Mouse (Mus musculus): ENCODE measurements at regions not wholly inside any gene's neighbourhood (a gene's known extent, or its start where the extent isn't known, plus 50 kb on each side); places are given as distances from the start of the nearest gene placed in this dataset.
"Not testable (repeated sequence)": the region's sequence is repeated elsewhere in the genome, so short reads cannot be mapped to it uniquely, and the experiment has no call there.

DNA sequence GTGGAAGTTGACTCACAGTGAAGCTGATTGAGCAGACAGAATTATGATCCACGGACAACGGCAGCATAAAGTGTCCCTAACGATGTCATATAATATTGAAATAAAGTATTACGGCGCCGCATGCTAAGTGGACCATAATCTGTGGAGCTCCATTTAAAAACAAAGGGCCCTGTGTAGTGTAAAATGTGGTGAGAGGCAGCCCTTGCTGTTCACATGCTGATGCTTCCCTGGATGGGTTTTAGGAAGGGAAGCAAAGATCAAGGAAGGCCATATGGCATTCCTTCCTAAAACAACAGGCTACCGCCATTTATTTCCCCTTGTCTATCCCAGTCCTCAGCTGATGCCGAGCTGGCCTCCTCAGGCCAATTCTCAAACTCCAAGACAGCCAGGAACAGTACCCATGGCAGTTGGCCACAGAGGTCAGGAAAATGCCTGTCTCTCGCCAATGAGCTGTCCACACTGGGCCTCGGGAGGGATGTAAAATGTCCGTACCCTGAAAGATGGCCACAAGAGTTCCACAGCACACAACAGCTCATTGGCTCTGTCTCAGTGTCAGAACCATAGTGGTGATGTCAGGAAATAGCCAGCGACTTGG lies 302.7 kb upstream of the Irx1 start:
- DNase-seq (ENCODE audit: low spot score in 2 of 2), result no peak

DNA sequence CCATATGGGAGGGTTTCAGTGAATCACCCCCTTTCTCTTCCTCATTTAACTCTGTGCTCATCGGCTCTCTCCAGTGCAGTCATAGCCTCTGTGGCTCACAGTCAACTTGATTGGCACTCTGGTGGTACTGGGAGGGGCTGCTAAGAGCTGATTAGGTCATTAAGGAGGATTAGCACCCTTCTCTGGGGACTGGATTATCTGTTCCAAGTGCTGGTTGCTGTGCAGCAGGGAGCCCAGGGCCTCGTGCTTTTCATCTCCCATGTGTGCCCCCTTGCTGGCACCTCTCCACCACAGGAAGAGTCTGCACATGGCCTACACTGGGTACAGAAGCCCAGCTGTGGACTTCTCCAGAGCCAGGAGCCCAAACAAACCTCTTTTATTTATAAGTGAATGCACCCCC lies 316.8 kb upstream of the Irx1 start:
- no peak for DNase-seq (ENCODE audit: low spot score in 2 of 2)

DNA sequence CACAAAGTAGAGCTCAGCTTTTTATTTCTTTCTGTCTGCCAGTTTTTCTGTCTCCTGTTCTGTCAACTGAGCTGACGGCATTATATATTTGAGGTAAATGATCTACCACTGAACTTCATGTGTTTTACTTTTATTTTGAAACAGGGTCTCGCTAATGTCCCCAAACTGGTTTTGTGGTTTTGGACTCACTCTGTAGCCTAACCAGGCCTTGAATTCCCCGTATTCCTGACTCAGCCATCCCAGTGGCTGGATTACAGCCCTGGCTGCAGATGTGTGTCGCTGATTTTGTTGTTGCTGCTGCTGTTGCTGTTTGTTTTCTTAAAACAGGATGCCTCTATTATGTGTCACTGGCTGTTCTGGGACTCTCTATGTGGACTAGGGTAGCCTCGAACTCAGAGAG lies 317.3 kb upstream of the Irx1 start:
- no peak for DNase-seq (ENCODE audit: low spot score in 2 of 2)

DNA sequence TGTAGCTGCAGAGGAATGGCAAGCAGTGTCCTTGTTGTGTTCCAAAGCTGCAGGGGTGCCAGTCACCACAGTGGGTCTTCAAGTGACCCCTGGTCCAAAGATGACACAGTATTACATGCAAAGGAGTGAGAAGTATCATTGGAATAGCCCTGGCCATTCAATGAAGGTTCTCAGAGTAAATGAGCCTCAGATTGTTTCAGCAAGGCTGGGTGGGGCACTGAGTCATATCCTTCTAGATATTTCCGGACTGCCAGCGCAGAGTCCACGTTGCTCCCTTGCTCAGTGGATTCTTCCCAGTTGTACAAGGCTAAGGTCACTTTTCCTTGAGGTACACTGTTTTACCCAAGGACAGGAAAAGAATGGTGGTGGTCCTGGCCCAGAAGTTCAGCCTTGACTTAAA lies 319.2 kb upstream of the Irx1 start:
- DNase-seq (ENCODE audit: low spot score in 2 of 2), result no peak

DNA sequence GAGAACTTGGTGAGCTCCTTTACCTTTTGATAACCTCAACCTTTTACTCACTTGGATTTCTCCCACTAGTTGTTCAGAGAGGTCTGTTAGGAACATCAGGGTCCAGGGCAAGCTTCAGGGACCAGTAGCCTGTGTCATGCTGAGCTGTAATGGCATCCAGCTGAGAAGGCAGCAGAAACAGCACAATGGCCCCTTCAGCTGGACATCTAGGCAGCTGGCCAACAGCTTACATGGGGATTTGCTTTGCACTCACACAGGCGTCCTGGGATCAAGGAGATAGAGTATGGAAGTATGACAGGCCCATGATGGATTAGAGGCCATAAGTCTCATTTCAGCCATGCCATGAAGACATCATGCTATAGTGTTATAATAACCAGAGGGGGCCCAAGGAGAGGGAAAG lies 320.2 kb upstream of the Irx1 start:
- no peak for DNase-seq (ENCODE audit: low spot score in 2 of 2)

DNA sequence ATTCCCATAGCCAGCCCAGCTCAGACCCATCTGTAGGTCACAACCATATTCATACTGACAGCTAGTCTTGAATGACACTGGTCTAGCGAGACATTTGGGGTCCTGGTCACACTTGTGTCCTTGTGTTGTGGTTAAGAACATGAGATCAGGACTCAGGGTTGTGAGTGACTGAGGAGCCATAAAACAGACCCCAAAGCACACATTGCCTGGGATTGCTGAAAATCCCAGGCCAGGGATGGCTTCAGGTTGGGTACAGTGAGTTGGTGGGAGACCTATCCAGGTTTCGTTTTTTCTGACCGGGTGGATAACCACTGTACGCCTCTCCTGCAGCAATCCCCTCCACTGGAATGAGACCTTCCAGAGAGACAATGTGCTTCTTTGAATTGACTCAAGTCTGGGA lies 322.8 kb upstream of the Irx1 start:
- DNase-seq (ENCODE audit: low spot score in 2 of 2), result no peak

DNA sequence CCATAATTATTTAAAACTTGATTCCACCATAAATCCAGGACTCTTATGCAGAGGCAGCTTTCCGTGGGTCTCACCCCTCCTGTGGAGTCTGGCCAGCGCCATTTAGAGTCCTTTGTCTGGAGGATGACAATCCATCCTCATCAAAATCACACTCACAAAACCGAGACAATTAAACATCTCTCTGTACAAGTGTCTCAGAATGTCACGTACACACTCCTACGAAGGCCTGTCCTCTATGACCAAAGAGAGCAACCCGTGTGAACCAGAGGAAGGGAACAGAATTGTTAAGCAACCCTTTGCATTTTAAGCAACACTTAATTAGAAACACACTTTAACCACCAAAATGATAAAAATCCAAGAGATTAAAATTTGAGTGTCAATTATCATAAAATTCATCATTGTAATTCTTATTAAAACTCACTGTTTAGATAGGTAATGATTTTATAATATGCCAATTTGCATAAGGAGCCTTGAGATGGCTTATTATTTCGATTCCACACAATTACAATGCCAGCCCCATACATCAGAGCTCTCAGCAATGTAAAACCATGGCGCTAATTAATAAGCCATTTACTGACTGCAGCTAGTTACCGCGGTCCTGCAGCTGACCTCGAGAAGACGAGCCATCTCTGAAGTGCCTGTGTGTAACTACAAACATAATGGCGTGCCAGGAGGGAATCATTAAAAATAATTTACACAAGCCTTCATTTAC lies 325.0 kb upstream of the Irx1 start:
- no peak for DNase-seq (ENCODE audit: low spot score in 2 of 2)

DNA sequence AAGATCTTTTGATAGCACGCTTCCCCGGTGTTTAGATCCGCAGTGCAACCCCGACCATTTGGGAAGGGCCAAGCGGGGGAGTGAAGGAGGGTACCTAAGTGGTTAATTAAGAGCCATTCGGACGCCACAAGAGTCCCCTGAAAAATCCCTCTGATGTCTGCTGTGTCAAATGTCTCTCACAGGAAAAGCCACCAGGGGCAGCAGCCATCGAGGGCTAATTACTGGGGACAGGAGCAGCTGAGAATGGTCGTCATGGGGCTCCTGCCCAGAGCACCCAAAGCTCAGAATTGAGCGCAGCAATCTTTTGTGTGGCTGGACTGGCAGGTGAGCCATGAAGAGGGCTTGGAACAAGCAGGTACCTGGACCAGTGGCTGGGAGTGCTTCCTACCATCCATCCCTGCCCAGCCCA lies 325.6 kb upstream of the Irx1 start:
- DNase-seq (ENCODE audit: low spot score in 2 of 2), result no peak

DNA sequence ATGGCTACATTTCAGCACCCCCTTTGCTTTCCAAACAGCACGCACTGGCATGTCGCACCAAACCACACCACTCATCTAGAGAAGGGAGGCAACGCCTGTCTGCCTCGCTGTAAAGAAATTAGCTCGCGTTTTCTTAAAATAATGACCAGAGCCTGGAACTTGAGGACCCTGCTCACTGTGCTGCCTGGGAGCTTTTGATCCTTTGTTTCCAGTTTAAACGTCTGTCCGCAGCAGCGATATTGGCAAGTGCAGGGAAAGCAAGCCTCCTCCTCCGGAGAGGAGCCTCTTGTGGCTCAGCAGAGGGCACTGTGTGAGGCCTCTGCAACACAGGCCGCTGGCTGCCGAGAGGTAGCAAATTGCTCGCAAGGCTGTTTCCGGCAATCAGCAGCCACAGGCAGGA lies 328.8 kb upstream of the Irx1 start:
- DNase-seq (ENCODE audit: low spot score in 2 of 2), result no peak

DNA sequence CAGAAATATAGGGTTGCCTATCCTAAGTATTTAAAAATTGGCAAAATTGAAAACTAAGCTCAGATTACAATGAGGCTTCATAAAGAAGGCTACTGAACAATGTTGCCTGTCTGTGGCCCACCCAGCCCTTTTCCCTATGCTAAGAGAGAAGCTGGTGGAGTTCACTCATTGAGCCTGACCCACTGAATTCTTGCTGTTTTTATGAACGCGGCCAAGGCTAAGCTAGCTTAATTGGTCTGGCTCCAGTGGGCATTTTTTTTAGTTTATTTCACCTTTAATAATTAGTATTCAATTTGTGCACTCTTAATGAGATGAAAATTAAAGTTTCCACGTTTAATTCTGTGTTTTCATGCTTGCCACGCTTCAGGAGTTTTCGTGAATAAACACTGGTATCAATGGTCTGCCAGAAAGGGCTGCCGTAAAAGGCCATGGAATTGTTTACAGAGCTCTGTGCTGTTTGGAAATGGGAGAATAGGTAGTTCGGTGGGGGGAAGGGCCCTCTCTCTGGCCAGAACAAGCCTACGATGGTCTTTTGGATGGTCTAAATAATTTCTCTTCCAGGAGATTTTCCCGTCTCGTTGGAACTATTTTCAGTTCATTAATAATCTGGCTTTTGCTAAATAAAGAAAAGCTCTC lies 329.7 kb upstream of the Irx1 start:
- DNase-seq (ENCODE audit: low spot score in 2 of 2), result no peak

DNA sequence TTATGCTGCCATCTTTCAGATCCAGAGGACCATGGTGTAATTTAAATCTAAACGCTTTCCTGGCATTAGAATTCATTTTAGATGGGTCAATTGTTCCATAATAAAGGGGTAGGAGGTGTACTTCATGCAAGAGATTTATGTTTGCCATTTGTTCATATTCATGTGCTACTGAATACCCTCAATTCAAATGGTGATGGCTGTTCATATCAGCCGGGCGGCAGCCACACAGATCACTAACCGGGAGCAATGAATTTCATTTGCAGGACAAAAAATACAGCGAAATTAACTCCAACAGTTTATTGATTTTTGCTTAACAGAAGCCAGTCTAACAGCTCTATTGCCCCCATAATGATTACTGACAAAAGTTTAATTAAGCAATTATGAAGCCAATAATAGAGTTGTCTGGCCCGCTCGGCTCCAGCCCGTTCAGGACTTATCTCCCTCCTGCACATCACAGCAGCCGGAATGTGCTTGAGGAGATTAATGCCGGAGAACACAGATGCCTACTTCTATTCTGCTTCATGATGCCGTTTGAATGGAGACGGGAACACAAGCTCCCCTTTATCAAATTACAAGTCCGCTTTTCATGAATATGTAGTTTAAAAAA lies 330.3 kb upstream of the Irx2 start:
- DNase-seq (ENCODE audit: low spot score in 2 of 2), result no peak

DNA sequence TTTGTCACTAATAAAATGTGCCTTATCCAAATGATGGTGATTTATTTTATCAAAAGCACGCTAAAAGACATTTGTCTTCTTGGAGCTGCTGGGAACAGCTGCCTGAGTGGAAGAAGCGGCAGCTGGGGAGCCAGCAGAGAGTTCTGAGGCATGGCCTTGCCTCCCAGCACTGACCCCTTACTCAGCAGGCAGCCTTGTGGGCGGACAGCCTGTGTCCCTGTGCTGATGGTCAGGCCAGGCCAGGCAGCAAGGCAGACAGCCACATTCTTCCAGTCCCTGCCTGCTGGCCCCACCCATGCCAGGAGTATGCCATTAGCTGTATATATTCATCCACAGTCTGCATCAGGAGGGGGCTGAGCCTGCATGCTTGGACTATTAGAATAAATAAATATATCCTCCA lies 329.0 kb upstream of the Irx2 start:
- DNase-seq (ENCODE audit: low spot score in 2 of 2), result no peak

DNA sequence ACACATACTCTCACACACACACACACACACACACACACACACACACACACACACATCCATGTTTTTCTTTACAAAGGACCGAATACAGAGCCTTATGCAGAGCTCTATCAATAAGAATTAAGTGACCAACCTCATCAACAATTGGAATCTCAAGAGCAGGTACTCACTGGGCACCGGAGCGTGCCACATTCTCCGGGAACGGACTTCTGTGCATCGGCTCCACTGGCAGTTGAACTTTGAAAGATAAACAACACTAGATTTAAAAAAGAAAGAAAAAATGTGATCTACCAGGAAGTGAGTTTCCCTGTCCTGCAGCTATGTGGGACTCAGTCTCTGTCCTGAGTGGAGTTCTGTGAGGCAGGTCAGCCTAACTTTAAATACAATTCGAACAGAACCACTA lies 327.5 kb upstream of the Irx2 start:
- DNase-seq (ENCODE audit: low spot score in 2 of 2), result no peak

DNA sequence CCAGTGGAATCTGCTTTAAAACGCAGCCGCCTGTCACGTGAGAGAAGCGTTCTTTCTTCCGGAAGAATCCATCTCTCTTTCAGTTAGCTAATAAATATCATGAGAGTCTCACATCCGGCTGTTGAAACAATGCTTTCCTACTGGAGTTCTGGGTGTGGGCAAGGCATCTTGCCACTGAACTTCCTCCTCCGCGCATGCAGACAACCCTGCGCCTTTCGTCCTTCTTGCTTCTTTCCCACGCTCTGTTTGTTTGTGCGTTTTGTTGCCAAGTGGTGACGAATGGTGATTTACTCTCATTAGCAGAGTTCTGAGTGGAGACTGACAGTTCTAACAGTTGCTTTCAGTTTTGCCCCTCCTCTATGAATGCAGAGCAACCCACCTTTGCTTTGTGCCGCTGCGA lies 326.8 kb upstream of the Irx2 start:
- no peak for DNase-seq (ENCODE audit: low spot score in 2 of 2)

DNA sequence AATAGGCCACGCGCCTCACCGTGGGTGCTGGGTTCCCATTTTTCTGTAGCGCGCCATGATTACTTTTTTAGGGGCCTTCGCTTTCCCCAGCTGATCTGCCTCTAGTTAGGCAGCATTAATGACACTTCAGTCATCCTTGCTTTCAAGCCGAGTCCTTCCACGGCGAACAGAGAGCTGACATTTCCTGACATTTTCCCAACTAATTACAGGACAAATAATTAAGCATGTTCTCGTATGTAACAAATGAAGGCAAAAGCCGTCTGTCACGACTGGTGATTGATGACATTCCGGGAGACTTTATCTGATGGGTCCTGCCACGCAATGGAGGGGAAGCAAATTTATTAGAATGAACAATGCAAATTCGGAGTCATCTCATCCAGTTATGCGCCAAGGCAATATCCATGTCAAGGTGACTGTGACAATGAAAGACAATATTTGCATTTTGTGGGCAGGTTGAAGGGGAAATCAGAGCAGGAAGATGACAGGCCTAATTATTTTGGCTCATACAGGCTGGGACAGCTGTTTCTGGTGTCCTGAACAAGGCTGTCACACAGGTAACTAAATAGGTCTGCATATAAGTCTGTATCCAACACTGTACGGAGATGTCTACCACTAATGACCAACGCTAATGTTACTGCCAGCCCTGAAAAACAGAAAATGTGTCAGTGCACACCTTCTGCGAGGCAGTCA lies 326.0 kb upstream of the Irx2 start:
- DNase-seq (ENCODE audit: low spot score in 2 of 2), result no peak

DNA sequence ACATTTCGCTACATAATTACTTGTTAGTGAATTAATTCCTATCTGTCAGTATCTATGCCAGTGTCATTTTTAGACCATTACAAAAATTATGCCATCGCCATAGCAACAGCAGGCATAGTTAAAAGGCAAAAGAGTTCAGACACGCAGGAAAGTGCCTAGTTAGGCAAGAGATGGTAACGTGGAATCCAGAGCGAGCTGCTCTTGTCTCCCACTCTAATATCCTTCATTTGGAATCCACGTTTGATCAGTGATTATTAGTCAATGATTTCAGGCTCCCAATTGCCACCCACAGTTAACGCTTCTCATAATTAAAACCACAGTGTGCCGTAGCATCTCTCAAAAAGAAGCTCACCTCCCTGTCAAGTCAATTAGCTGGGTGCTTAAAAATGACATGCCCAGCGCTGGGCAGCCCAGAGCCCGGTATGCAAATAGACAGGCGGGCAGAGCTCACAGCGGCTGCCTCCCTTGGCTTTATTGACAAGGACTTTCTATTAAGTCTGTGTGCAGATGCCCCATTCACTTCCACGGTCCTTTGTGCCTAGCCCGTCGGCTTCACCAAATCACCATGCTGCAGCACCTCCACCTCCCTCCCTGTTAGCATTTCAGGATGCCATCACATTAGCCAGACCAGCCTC lies 325.4 kb upstream of the Irx2 start:
- no peak for DNase-seq (ENCODE audit: low spot score in 2 of 2)

DNA sequence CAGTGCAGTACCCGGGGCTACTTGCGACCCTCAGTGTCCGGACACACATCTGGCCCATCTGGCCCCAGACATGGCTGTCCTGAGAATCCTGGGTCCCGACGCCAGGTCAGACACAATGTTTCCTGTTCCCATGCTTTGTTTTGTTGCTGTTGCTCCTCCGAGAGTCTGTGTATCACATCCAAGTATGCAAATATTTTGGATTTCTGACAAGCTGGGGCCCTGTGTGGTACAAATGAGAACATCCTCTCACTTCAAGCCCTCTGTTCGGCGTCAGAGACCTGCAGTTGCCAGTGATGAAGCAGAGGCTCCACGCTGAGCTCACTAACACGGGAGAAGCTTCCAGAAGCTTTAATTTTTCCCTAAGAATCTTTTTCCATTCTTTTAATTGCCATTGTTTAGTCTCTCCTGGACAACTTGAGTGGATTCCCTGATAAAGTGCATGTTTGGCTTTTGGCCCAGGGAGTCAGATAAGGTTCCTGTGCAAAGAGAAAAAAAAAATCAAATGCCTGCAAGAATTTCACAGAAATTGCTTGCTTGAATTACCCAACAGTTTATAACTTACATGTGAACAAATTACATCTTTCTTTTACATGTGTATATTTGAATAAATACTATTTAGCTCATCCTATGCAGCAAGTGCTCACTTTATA lies 304.5 kb upstream of the Irx2 start:
- DNase-seq (ENCODE audit: low spot score in 2 of 2), result no peak

DNA sequence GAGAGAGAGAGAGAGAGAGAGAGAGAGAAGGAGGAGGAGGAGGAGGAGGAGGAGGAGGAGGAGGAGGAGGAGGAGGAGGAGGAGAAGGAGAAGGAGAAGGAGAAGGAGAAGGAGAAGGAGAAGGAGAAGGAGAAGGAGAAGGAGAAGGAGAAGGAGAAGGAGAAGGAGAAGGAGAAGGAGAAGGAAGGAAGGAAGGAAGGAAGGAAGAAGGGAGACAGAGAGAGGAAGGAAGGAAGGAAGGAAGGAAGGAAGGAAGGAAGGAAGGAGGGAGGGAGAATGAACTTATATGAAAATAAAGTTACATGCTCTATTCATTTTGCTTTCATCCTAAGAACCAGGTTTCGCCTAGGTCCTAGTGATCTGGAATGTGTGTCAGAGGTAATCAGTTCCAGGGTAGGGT lies 302.4 kb upstream of the Irx2 start:
- not testable (repeated sequence) for DNase-seq (ENCODE audit: low spot score in 2 of 2)

DNA sequence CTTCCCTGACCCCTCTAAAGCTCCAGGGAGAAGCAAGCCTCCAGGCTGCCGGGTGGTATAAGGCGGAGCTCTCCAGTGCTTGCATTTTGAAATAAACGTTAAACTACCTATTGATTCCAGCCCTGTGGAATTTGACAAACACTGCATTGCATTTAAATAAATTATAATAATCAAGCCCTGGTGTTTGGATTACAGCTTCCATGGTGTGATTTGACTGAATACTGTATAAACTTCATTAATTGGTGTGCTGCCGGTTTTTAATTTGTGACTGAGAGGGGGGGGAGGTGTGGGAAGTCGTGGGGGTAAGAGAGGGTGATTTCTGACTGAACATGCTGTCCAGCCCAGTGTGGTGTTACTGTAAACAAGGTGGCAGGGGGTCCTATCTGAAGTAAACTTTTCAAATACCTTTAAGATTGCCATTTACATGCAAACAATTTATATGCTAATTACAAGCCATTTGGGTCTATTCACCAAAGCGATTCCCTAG lies 282.9 kb upstream of the Irx2 start:
- no peak for DNase-seq (ENCODE audit: low spot score in 2 of 2)

DNA sequence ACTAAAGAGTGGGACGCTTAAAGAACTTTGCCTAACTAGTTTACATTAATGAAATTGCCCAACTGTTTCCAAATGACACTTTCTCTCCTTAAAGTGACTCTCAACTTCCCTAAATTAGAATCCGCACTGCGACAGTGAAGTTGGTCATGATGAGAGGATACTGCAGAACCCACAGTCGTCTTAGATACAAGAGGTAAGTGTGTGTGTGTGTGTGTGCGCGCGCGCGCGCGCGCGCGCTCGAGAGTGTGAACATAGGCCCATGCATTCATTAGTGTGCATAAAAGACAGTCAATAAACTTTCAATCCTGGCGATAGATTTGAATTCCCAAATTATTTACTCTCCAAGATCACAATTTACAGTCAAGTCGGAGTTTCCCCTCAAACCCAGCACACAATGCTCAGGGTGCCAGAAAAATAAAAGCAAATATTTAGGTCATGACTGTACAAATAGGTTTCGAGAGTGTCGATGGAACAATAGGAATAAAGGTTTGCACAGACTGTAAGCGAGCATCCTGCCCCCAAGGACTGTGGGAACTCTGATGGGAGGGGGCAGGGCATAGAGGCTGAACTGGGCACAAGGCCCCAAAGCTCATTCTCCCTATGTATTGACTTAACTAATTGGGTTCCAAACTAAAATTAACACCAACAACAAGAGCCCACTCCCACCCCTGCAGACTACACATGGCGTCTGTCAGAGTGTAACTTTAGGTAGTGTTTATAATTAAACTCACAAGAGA lies 282.2 kb upstream of the Irx2 start:
- DNase-seq (ENCODE audit: low spot score in 2 of 2), result no peak
